Mouse (Mus musculus): Measurements from ENCODE around the gene Plekhg1. TPM values are rescaled to one million over a fixed set of nuclear protein-coding genes. Genes with fewer than 3 reads are reported as not detected.

Plekhg1 gene
- polyA plus RNA-seq (2017; shearing (Covaris generic)) = not detected

GRCm38 (mm10) chr10:3740148-3740503, at the start of gene Plekhg1:
Plekhg1 (plus strand) TSS chr10:3740364.

GRCm38 (mm10) chr10:3972981-3973588, 232.9 kb downstream of the Plekhg1 start, which contains the start of gene Mthfd1l:
Mthfd1l (plus strand) TSS chr10:3973118.

Other genes starting within 250 kb of the Plekhg1 start
- gene Iyd, start 200.1 kb upstream of the Plekhg1 start, polyA plus RNA-seq (2017; shearing (Covaris generic)) = not detected
- gene Mthfd1l, start 232.8 kb downstream of the Plekhg1 start, polyA plus RNA-seq (2017; shearing (Covaris generic)) = 18.5 TPM

Data from effector memory CD4-positive, alpha-beta T cell, adult 5 months (primary cell).